Mouse (Mus musculus) cerebellum, adult (tissue): ENCODE results near the gene Dusp9.

Experiments
- ATAC-seq: cut with Nextera tagmentation; 2 replicates; pipeline ENCODE4 v1.9.2; 2017; ENCODE audit warnings: mild to moderate bottlenecking, moderate library complexity, mixed read lengths; ENCODE audit not compliant: insufficient number of reproducible peaks, low FRiP score, low TSS enrichment

Dusp9 gene

GRCm38 (mm10) chrX:73660284-73660665 is 21.1 kb downstream of the Dusp9 start:
- peak; percentile 45; the same call in 1 of the 2 replicates for ATAC-seq

- no peak for ATAC-seq
These were observed 23.9 kb downstream of the Dusp9 start for GRCm38 (mm10) chrX:73663143-73663542.

GRCm38 (mm10) chrX:73672031-73672431 is 32.8 kb downstream of the Dusp9 start:
- ATAC-seq = peak; percentile 67

GRCm38 (mm10) chrX:73672879-73673618 is 33.8 kb downstream of the Dusp9 start, which contains the start of gene Slc6a8:
Gene Slc6a8 (plus strand): TSS chrX:73673150.
- peak; percentile 27; the same call in 1 of the 2 replicates for ATAC-seq

- ATAC-seq = no peak
These were observed 34.4 kb downstream of the Dusp9 start for GRCm38 (mm10) chrX:73673619-73673967.

- ATAC-seq = 0 out of 2 replicates have a peak, but pooled peaks have one; percentile 13
These were observed 34.9 kb downstream of the Dusp9 start for GRCm38 (mm10) chrX:73673968-73674661.

GRCm38 (mm10) chrX:73675231-73675630 is 36.0 kb downstream of the Dusp9 start:
- no peak for ATAC-seq

- no peak for ATAC-seq
These were observed 37.4 kb downstream of the Dusp9 start for GRCm38 (mm10) chrX:73676668-73677067.

- ATAC-seq = no peak
These were observed 44.9 kb downstream of the Dusp9 start for GRCm38 (mm10) chrX:73684156-73684555.

- ATAC-seq = no peak
These were observed 45.8 kb downstream of the Dusp9 start for GRCm38 (mm10) chrX:73684978-73685377.

GRCm38 (mm10) chrX:73685629-73686028 is 46.4 kb downstream of the Dusp9 start:
- ATAC-seq = peak; percentile 26; the same call in 1 of the 2 replicates

- peak; percentile 64 for ATAC-seq
These were observed 51.9 kb downstream of the Dusp9 start for GRCm38 (mm10) chrX:73690917-73691629.
